Mouse (Mus musculus) bone marrow macrophage, adult 2 months (primary cell): ENCODE measurements around the gene Pitx2.

Experiments
- CTCF ChIP-seq: IDR thresholded peaks from 2 replicates; pipeline ENCODE4 v1.5.1; 2012; ENCODE audit warnings: low read depth, mild to moderate bottlenecking, low read length, moderate library complexity
- POLR2A ChIP-seq: IDR thresholded peaks from 2 replicates; pipeline ENCODE4 v1.6.1; 2012; ENCODE audit warnings: mild to moderate bottlenecking, low read depth, low read length, borderline replicate concordance

GRCm38 (mm10) chr3:129208031-129208380, 8.3 kb downstream of the Pitx2 start:
- no peak for TF ChIP-seq CTCF
- no peak for TF ChIP-seq POLR2A
